Mouse (Mus musculus) forebrain, embryonic 11.5 days (tissue): Measurements from ENCODE around the gene Scfd2. TPM values are rescaled to one million over a fixed set of nuclear protein-coding genes. Genes with fewer than 3 reads are reported as not detected.

ENCODE experiments used
- ATAC-seq: fragments of 200-750 bp; cut with Nextera tagmentation; replicated peaks from 2 replicates; pipeline ENCODE4 v1.8.0; 2017; ENCODE audit warnings: moderate TSS enrichment; ENCODE audit not compliant: low FRiP score
- DNase-seq: peaks from one replicate; pipeline ENCODE4 v3.0.0-alpha.2; 2017; ENCODE audit warnings: low spot score
- H3K27ac ChIP-seq: fragments of 300-500 bp; sonication (generic); 2 replicates; pipeline ENCODE4 v1.5.1; 2014; ENCODE audit warnings: low read depth, low read length
- H3K27me3 ChIP-seq: fragments of 300-500 bp; sonication (generic); 2 replicates; pipeline ENCODE4 v1.6.1; 2014; ENCODE audit warnings: mild to moderate bottlenecking, low read length, mixed read lengths; ENCODE audit not compliant: control insufficient read depth, insufficient read depth
- H3K36me3 ChIP-seq: fragments of 300-500 bp; sonication (generic); 2 replicates; pipeline ENCODE4 v1.6.1; 2014; ENCODE audit warnings: mild to moderate bottlenecking, low read length, moderate library complexity, mixed read lengths; ENCODE audit not compliant: control insufficient read depth, insufficient read depth
- H3K4me1 ChIP-seq: fragments of 300-500 bp; sonication (generic); replicated peaks from 2 replicates; pipeline ENCODE4 v1.6.1; 2014; ENCODE audit warnings: low read length, mixed read lengths; ENCODE audit not compliant: control insufficient read depth, insufficient read depth
- H3K4me2 ChIP-seq: fragments of 300-500 bp; sonication (generic); 2 replicates; pipeline ENCODE4 v1.6.1; 2014; ENCODE audit warnings: low read depth, mild to moderate bottlenecking, low read length, moderate library complexity, mixed read lengths; ENCODE audit not compliant: severe bottlenecking
- H3K4me3 ChIP-seq: fragments of 300-500 bp; sonication (generic); 2 replicates; pipeline ENCODE4 v1.5.1; 2014; ENCODE audit warnings: low read depth, low read length
- H3K9ac ChIP-seq: fragments of 300-500 bp; sonication (generic); 2 replicates; pipeline ENCODE4 v1.6.1; 2014; ENCODE audit warnings: low read length
- H3K9me3 ChIP-seq: fragments of 300-500 bp; sonication (generic); 2 replicates; pipeline ENCODE4 v1.6.1; 2016; ENCODE audit warnings: low read length, mixed read lengths; ENCODE audit not compliant: control insufficient read depth
- WGBS: fragments of 180-500 bp; shearing (Covaris S2); extraction: QIAGEN DNeasy Blood & Tissue Kit; methylation state at CpG from one replicate; pipeline ENCODE4 v1.1.7; 2014; 5-methylcytosine and 5-hydroxymethylcytosine counted together
- polyA plus RNA-seq: library from polyadenylated mRNA; unstranded; fragments of >200 nt; fragmentation: Nextera tagmentation; extraction: Ambion mirVana; gene quantifications from 2 replicates; pipeline ENCODE4 v1.2.1, GENCODE M21; 2014

Scfd2 gene
- polyA plus RNA-seq, 1 experiment from 2014 or later: 13.3 TPM

DNA sequence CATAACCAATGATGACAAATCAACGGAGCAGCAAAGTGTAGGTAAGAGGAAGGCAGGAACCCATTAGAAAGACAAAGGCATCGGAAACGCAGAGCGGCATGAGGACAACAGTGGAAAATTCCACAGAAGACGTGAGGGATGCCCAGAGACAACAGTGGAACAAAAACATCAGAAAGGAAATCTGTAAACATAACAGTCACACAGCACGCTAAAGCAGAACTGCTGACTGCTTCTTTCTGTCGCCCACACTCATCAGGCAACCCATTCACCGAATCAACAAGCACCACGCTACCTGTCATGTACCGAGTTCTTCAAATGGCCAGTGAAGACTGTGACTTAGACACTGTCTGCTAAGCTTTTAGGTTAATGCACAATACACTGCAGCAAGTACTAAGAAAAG is 55.0 kb downstream of the Scfd2 start:
- H3K4me2 ChIP-seq: no peak overlapping the region
- no peak overlapping the region for H3K4me3 ChIP-seq
- H3K27me3 ChIP-seq: no peaks in the 10 kb centered on the region
- no peak for DNase-seq
- WGBS: 87% methylated on average over 10 of the region's 10 CpGs
- H3K9ac ChIP-seq: no peak overlapping the region
- no peaks in the 10 kb centered on the region for H3K4me1 ChIP-seq
- no peak for ATAC-seq
- no peaks in the 10 kb centered on the region for H3K9me3 ChIP-seq
- H3K27ac ChIP-seq: no peak overlapping the region
- H3K36me3 ChIP-seq: no peaks in the 10 kb centered on the region

DNA sequence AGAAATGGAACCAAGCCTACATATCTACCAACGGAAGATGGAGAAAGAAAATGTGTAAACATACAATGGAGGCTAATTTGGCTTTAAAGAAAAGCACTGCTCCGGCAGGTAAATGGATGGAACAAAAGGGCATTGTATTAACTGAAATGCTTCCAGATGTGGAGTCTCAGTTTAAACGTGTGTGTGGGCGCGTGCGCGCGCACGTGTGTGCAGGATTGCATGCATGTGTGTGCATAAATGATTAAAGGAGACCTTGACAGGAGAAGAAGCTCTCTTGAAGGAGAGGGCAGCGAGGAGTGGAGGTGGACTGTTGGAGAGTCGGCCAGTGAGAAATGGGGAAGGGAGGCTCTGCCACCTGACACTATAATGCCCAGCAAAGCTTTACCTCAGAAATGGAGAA is 58.4 kb downstream of the Scfd2 start:
- H3K27me3 ChIP-seq: no peaks in the 10 kb centered on the region
- no peaks in the 10 kb centered on the region for H3K4me1 ChIP-seq
- WGBS: 86% methylated on average over 11 of the region's 11 CpGs
- H3K9ac ChIP-seq: no peak overlapping the region
- no peak overlapping the region for H3K27ac ChIP-seq
- no peaks in the 10 kb centered on the region for H3K36me3 ChIP-seq
- ATAC-seq (no peak), DNase-seq (no peak)
- no peak overlapping the region for H3K4me3 ChIP-seq
- no peaks in the 10 kb centered on the region for H3K9me3 ChIP-seq
- no peak overlapping the region for H3K4me2 ChIP-seq

DNA sequence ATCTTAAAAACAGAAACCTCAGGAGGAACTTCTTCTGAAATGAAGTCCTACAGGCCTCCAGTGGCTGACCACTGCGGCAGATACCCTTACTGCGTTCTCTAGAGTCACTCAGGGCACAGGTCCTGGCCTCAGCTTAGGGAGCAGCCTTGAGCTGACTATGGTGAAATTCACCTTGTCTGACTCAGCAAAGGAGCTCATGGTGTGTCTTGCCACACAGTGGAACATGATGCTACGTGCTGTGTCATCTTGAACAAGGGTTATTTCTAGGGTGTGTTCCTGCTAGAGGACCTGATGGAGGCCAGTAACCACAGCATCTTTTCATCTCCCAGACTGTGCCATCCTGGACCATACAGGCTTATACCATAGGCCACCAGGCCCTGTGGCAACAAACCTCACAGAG is 60.7 kb downstream of the Scfd2 start:
- Histone ChIP-seq H3K9ac (no peak overlapping the region), H3K9me3 (no peaks in the 10 kb centered on the region), H3K4me1 (no peaks in the 10 kb centered on the region), H3K4me2 (no peak overlapping the region), H3K27me3 (no peaks in the 10 kb centered on the region), H3K36me3 (no peaks in the 10 kb centered on the region), H3K27ac (no peak overlapping the region), H3K4me3 (no peak overlapping the region)
- ATAC-seq (no peak), DNase-seq (no peak)
- 81% methylated on average over 3 of the region's 3 CpGs for WGBS

DNA sequence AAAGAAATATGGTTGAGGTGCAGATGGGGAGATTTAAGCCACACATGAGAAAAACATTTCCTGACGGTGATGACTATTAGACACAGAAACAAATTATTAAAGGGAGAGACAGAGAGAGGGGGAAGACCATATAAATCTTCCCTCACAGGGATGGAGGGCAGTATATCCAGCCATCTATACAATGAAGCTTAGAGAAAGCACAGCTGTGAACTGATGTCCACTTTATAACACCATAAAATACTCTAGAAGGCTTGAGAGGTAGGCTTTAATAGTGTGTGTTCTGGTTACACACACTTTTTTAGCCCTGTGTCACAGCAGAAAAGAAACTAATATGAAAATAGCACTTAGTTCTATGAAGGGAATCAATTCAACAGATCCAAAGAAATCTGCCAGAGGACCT is 61.9 kb downstream of the Scfd2 start:
- Histone ChIP-seq H3K4me1 (no peaks in the 10 kb centered on the region), H3K4me2 (no peak overlapping the region), H3K9ac (no peak overlapping the region), H3K4me3 (no peak overlapping the region), H3K9me3 (no peaks in the 10 kb centered on the region), H3K36me3 (no peaks in the 10 kb centered on the region), H3K27ac (no peak overlapping the region), H3K27me3 (no peaks in the 10 kb centered on the region)
- 94% methylated on average over 1 of the region's 1 CpGs for WGBS
- ATAC-seq (no peak), DNase-seq (no peak)

DNA sequence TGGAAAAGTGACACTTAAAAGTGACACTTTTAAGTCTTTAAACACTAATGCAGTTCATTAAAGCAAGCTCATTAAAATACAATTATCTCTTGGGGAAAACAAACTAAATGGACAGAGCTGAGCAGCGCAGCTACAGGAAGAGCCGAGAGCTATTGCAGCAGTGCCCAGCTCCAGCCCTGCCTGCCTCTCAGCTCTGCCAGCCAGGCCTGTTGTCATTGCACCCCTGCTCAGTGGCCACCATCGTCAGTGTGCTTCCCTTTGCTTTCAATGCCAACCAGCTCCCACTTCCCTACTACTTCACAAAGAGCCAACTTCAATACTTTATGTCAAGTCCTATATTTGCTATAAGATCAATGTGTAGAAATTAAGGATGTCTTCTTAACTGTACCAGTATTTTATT is 63.8 kb downstream of the Scfd2 start:
- 79% methylated on average over 3 of the region's 3 CpGs for WGBS
- H3K4me2 ChIP-seq: no peak overlapping the region

DNA sequence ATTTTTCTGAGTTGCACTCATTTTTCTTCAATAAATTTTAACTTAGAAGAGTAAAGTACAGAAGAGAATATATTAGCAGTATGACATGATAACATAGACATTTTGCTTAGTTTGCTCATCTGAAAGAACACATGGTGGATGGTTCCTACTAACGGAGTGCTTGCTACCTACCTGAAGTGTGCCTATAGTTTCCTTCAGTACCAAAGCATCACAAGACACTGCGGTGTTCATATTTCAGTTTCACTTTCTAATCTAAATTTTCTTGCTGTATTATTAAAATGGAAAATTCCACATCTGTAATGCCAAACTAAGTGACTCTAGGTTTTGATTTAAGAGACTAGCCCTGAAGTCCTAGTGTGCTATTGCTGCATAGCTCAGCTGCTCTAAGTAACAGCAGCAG is 74.8 kb downstream of the Scfd2 start:
- Histone ChIP-seq H3K27me3 (no peaks in the 10 kb centered on the region), H3K36me3 (no peaks in the 10 kb centered on the region), H3K4me1 (no peaks in the 10 kb centered on the region), H3K4me3 (no peak overlapping the region), H3K4me2 (no peak overlapping the region), H3K9me3 (no peaks in the 10 kb centered on the region), H3K9ac (no peak overlapping the region), H3K27ac (no peak overlapping the region)
- DNase-seq (no peak), ATAC-seq (no peak)
- 96% methylated on average over 2 of the region's 2 CpGs for WGBS

More for the DNA sequence above, 63.8 kb downstream of the Scfd2 start:
- no peak overlapping the region for H3K27ac ChIP-seq
- H3K36me3 ChIP-seq: no peaks in the 10 kb centered on the region
- no peaks in the 10 kb centered on the region for H3K4me1 ChIP-seq
- DNase-seq (no peak), ATAC-seq (no peak)
- no peak overlapping the region for H3K4me3 ChIP-seq
- no peak overlapping the region for H3K9ac ChIP-seq
- no peaks in the 10 kb centered on the region for H3K27me3 ChIP-seq
- no peaks in the 10 kb centered on the region for H3K9me3 ChIP-seq

DNA sequence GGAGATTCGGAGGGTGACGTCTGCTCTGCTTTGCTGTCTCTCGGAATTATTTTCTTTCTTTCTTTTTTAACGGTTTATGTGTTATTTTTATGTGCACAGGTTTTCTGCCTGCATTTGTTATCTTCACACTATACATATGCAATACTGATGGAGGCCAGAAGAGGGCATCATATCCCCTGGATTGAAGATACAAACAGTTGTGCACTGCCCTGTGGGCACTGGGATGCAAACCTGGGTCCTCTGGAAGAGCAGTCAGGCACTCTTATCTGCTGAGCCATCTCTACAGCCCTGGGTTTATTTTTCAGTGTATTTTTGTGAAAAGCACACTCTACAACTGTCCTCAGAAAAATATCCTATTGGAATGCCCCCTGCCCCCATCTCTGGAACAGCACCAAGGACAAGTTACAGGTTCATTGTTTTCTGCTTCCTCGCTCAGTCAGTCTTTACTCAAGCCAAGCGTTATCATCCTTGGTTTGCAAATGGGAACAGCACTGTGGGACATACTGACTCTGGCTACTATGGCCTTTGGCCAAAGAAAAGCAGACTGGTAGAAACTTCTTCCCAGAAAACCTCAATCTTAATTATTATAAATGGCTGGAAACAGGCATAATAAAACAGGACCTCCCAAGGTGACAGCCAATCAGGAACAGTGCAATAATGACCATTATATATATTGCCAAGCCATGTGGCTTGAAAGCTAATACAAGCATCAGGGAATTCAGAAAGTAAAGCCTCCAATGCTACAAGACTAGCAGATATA is 75.9 kb downstream of the Scfd2 start:
- ATAC-seq: no peak
- 93% methylated on average over 6 of the region's 6 CpGs for WGBS

DNA sequence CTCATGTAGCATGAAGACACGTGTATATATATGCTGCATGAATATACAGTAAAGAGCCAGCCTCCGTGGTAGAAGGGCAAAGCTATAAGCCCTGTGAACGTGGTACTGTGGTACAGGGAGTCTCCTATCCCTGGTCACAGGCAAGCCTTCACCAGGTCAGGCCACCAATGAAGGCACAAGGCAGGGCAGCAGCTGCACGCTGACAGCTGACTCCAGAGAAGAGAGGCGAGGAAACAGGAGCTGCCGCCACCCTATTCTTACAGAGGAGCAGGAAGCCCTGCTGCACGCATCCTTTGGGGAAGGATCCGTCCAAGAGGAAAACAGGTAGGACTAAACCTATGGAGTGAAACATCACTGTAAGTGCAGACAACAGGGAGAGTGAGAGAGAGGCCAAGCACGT is 76.5 kb downstream of the Scfd2 start:
- H3K27ac ChIP-seq: no peak overlapping the region
- no peaks in the 10 kb centered on the region for H3K4me1 ChIP-seq

More for the DNA sequence above, 75.9 kb downstream of the Scfd2 start:
- Histone ChIP-seq H3K9ac (no peak overlapping the region), H3K27me3 (no peaks in the 10 kb centered on the region), H3K36me3 (no peaks in the 10 kb centered on the region), H3K27ac (no peak overlapping the region), H3K4me1 (no peaks in the 10 kb centered on the region), H3K9me3 (no peaks in the 10 kb centered on the region), H3K4me3 (no peak overlapping the region), H3K4me2 (no peak overlapping the region)
- no peak for DNase-seq

DNA sequence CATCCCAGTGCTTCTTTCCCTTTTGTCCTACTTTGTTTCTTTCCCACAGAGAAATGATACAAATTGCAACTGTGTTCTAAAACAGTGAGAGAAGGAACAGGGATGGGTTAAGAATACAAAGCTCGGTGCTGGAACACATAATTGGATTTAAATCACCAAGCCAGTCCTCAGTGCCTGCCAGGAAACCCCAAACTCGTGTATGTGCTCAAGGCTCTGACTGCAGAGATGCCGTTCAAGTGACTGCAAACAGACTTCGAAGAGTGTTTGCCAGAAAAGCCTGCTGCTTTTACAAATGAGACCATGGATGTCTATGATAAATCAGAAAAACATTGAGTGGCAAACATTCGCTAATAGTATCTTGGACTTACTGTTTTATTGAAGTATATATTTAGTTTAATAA is 80.6 kb downstream of the Scfd2 start:
- no peaks in the 10 kb centered on the region for H3K27me3 ChIP-seq
- DNase-seq (no peak), ATAC-seq (no peak)
- WGBS: 63% methylated on average over 5 of the region's 5 CpGs
- no peak overlapping the region for H3K4me2 ChIP-seq
- no peak overlapping the region for H3K27ac ChIP-seq
- no peak overlapping the region for H3K9ac ChIP-seq
- no peak overlapping the region for H3K4me3 ChIP-seq
- no peaks in the 10 kb centered on the region for H3K36me3 ChIP-seq
- no peaks in the 10 kb centered on the region for H3K4me1 ChIP-seq
- H3K9me3 ChIP-seq: no peaks in the 10 kb centered on the region

More for the DNA sequence above, 76.5 kb downstream of the Scfd2 start:
- ATAC-seq (no peak), DNase-seq (no peak)
- Histone ChIP-seq H3K9me3 (no peaks in the 10 kb centered on the region), H3K36me3 (no peaks in the 10 kb centered on the region), H3K27me3 (no peaks in the 10 kb centered on the region), H3K4me2 (no peak overlapping the region), H3K9ac (no peak overlapping the region), H3K4me3 (no peak overlapping the region)
- whole genome bisulfite sequencing: 83% methylated on average over 9 of the region's 9 CpGs
